Mouse (Mus musculus) stomach, embryonic 15.5 days (tissue): ENCODE results near the gene Sntb2. TPM values are rescaled to one million over a fixed set of nuclear protein-coding genes. Genes with fewer than 3 reads are reported as not detected.

Experiments
- ATAC-seq: fragments of 200-750 bp; cut with Nextera tagmentation; 2 replicates; pipeline ENCODE4 v1.8.0; 2017; ENCODE audit warnings: low read depth, moderate number of reproducible peaks, moderate TSS enrichment; ENCODE audit not compliant: insufficient read depth, low FRiP score
- H3K27ac ChIP-seq: fragments of 300-500 bp; sonication (generic); 2 replicates; pipeline ENCODE4 v1.5.1; 2015; ENCODE audit warnings: mild to moderate bottlenecking, inconsistent platforms
- H3K27me3 ChIP-seq: fragments of 300-500 bp; sonication (generic); replicated peaks from 2 replicates; pipeline ENCODE4 v1.6.1; 2015; ENCODE audit warnings: inconsistent platforms
- H3K36me3 ChIP-seq: fragments of 300-500 bp; sonication (generic); 2 replicates; pipeline ENCODE4 v1.6.1; 2015; ENCODE audit warnings: inconsistent platforms
- H3K4me1 ChIP-seq: fragments of 300-500 bp; sonication (generic); 2 replicates; pipeline ENCODE4 v1.6.1; 2015; ENCODE audit warnings: inconsistent platforms
- H3K4me2 ChIP-seq: fragments of 300-500 bp; sonication (generic); 2 replicates; pipeline ENCODE4 v1.6.1; 2015; ENCODE audit warnings: mild to moderate bottlenecking, inconsistent platforms
- H3K4me3 ChIP-seq: fragments of 300-500 bp; sonication (generic); replicated peaks from 2 replicates; pipeline ENCODE4 v1.5.1; 2015; ENCODE audit warnings: inconsistent platforms
- H3K9ac ChIP-seq: fragments of 300-500 bp; sonication (generic); 2 replicates; pipeline ENCODE4 v1.6.1; 2015; ENCODE audit warnings: inconsistent platforms
- H3K9me3 ChIP-seq: fragments of 300-500 bp; sonication (generic); 2 replicates; pipeline ENCODE4 v1.6.1; 2016; ENCODE audit warnings: inconsistent platforms
- whole genome bisulfite sequencing: fragments of 180-500 bp; shearing (Covaris S2); methylation state at CpG from one replicate; pipeline ENCODE4 v1.1.7; 2015; 5-methylcytosine and 5-hydroxymethylcytosine counted together
- polyA plus RNA-seq: library from polyadenylated mRNA; unstranded; fragments of >200 nt; fragmentation: Nextera tagmentation; extraction: Ambion mirVana; gene quantifications from 2 replicates; pipeline ENCODE4 v1.2.1, GENCODE M21; 2015

The Sntb2 gene
- polyA plus RNA-seq, 1 experiment from 2014 or later: 17.6 TPM

GRCm38 (mm10) chr8:106933506-106934143 is 1.9 kb upstream of the Sntb2 start:
- Histone ChIP-seq H3K27me3 (no peaks in the 10 kb centered on the region), H3K36me3 (no peaks in the 10 kb centered on the region), H3K27ac (no peak overlapping the region), H3K4me1 (peaks cover 23% of the 10 kb centered on the region), H3K9me3 (no peaks in the 10 kb centered on the region), H3K4me3 (no peak overlapping the region), H3K9ac (no peak overlapping the region), H3K4me2 (no peak overlapping the region)
- ATAC-seq: no peak
- 88% methylated on average over 4 of the region's 4 CpGs for WGBS

GRCm38 (mm10) chr8:106934226-106934977 is 1.1 kb upstream of the Sntb2 start:
- 76% methylated on average over 16 of the region's 16 CpGs for WGBS
- H3K27me3 ChIP-seq: no peaks in the 10 kb centered on the region
- H3K4me2 ChIP-seq: no peak overlapping the region
- H3K9ac ChIP-seq: no peak overlapping the region
- no peak for ATAC-seq
- no peak overlapping the region for H3K4me3 ChIP-seq
- H3K4me1 ChIP-seq: peaks cover 19% of the 10 kb centered on the region
- H3K36me3 ChIP-seq: no peaks in the 10 kb centered on the region
- no peaks in the 10 kb centered on the region for H3K9me3 ChIP-seq
- H3K27ac ChIP-seq: no peak overlapping the region

- H3K4me1 ChIP-seq: peaks cover 17% of the 10 kb centered on the region
- H3K9ac ChIP-seq: peak overlapping the region; percentile 83
- H3K9me3 ChIP-seq: no peaks in the 10 kb centered on the region
- peak overlapping the region; percentile 70 for H3K4me2 ChIP-seq
- WGBS: under 1% methylated on average over 74 of the region's 76 CpGs
- peak overlapping the region; percentile 94 for H3K27ac ChIP-seq
- peak; percentile 58 for ATAC-seq
- no peaks in the 10 kb centered on the region for H3K27me3 ChIP-seq
- H3K36me3 ChIP-seq: no peaks in the 10 kb centered on the region
- peak overlapping the region; percentile 92 for H3K4me3 ChIP-seq
Observed at GRCm38 (mm10) chr8:106935899-106936477, 438 bp downstream of the Sntb2 start.

GRCm38 (mm10) chr8:106936478-106937051 is 1.0 kb downstream of the Sntb2 start:
- under 1% methylated on average over 26 of the region's 26 CpGs for WGBS
- H3K4me3 ChIP-seq: peak overlapping the region; percentile 92
- H3K9me3 ChIP-seq: no peaks in the 10 kb centered on the region
- peak overlapping the region; percentile 70 for H3K4me2 ChIP-seq
- peaks cover 17% of the 10 kb centered on the region for H3K4me1 ChIP-seq
- peak overlapping the region; percentile 94 for H3K27ac ChIP-seq
- ATAC-seq: 0 out of 2 replicates have a peak, but pooled peaks have one; percentile 8
- no peaks in the 10 kb centered on the region for H3K27me3 ChIP-seq
- H3K9ac ChIP-seq: peak overlapping the region; percentile 83
- H3K36me3 ChIP-seq: no peaks in the 10 kb centered on the region

- H3K27ac ChIP-seq: no peak overlapping the region
- H3K9ac ChIP-seq: no peak overlapping the region; the same call in 1 of the 2 replicates
- peak overlapping the region; percentile 92 for H3K4me3 ChIP-seq
- WGBS: 26% methylated on average over 14 of the region's 14 CpGs
- ATAC-seq: no peak
- H3K4me2 ChIP-seq: peak overlapping the region; percentile 70
- no peaks in the 10 kb centered on the region for H3K27me3 ChIP-seq
- H3K36me3 ChIP-seq: no peaks in the 10 kb centered on the region
- peaks cover 17% of the 10 kb centered on the region for H3K4me1 ChIP-seq
- H3K9me3 ChIP-seq: no peaks in the 10 kb centered on the region
Observed at GRCm38 (mm10) chr8:106937081-106937800, 1.7 kb downstream of the Sntb2 start.

- no peak overlapping the region for H3K9ac ChIP-seq
- WGBS: 93% methylated on average over 3 of the region's 3 CpGs
- H3K4me2 ChIP-seq: no peak overlapping the region
- no peaks in the 10 kb centered on the region for H3K36me3 ChIP-seq
- no peaks in the 10 kb centered on the region for H3K9me3 ChIP-seq
- no peaks in the 10 kb centered on the region for H3K27me3 ChIP-seq
- H3K4me3 ChIP-seq: no peak overlapping the region
- peaks cover 7% of the 10 kb centered on the region; the same call in 1 of the 2 replicates for H3K4me1 ChIP-seq
- no peak for ATAC-seq
- H3K27ac ChIP-seq: no peak overlapping the region
Observed at GRCm38 (mm10) chr8:106941806-106942205, 6.3 kb downstream of the Sntb2 start.

- Histone ChIP-seq H3K4me3 (no peak overlapping the region), H3K9ac (no peak overlapping the region), H3K4me1 (no peaks in the 10 kb centered on the region; the same call in 1 of the 2 replicates), H3K9me3 (no peaks in the 10 kb centered on the region), H3K27me3 (no peaks in the 10 kb centered on the region), H3K27ac (no peak overlapping the region), H3K36me3 (no peaks in the 10 kb centered on the region), H3K4me2 (no peak overlapping the region)
- 81% methylated on average over 3 of the region's 3 CpGs for WGBS
- ATAC-seq: no peak
Observed at GRCm38 (mm10) chr8:106943874-106944418, 8.4 kb downstream of the Sntb2 start.

- no peak overlapping the region for H3K27ac ChIP-seq
- no peak for ATAC-seq
- H3K4me1 ChIP-seq: no peaks in the 10 kb centered on the region; the same call in 1 of the 2 replicates
- H3K4me3 ChIP-seq: no peak overlapping the region
- no peak overlapping the region for H3K4me2 ChIP-seq
- no peaks in the 10 kb centered on the region for H3K9me3 ChIP-seq
- H3K36me3 ChIP-seq: no peaks in the 10 kb centered on the region
- H3K27me3 ChIP-seq: no peaks in the 10 kb centered on the region
- WGBS: 38% methylated on average over 3 of the region's 3 CpGs
- H3K9ac ChIP-seq: no peak overlapping the region
Observed at GRCm38 (mm10) chr8:106944756-106945155, 9.2 kb downstream of the Sntb2 start.

GRCm38 (mm10) chr8:106948678-106949243 is 13.2 kb downstream of the Sntb2 start:
- H3K27ac ChIP-seq: no peak overlapping the region
- no peak overlapping the region for H3K4me3 ChIP-seq
- 77% methylated on average over 3 of the region's 3 CpGs for WGBS
- no peaks in the 10 kb centered on the region for H3K4me1 ChIP-seq
- no peak overlapping the region for H3K4me2 ChIP-seq
- H3K9me3 ChIP-seq: no peaks in the 10 kb centered on the region
- no peak for ATAC-seq
- no peak overlapping the region for H3K9ac ChIP-seq
- H3K27me3 ChIP-seq: no peaks in the 10 kb centered on the region
- no peaks in the 10 kb centered on the region for H3K36me3 ChIP-seq

- ATAC-seq: no peak
Observed at GRCm38 (mm10) chr8:106951707-106952106, 16.2 kb downstream of the Sntb2 start.

GRCm38 (mm10) chr8:106953571-106953970 is 18.0 kb downstream of the Sntb2 start:
- Histone ChIP-seq H3K9ac (no peak overlapping the region), H3K4me2 (no peak overlapping the region), H3K27me3 (no peaks in the 10 kb centered on the region), H3K4me3 (no peak overlapping the region), H3K4me1 (no peaks in the 10 kb centered on the region), H3K36me3 (no peaks in the 10 kb centered on the region), H3K9me3 (no peaks in the 10 kb centered on the region), H3K27ac (no peak overlapping the region)
- ATAC-seq: no peak
- WGBS: 57% methylated on average over 4 of the region's 4 CpGs

More at GRCm38 (mm10) chr8:106951707-106952106, 16.2 kb downstream of the Sntb2 start:
- Histone ChIP-seq H3K27me3 (no peaks in the 10 kb centered on the region), H3K4me1 (no peaks in the 10 kb centered on the region), H3K36me3 (no peaks in the 10 kb centered on the region), H3K4me3 (no peak overlapping the region), H3K4me2 (no peak overlapping the region), H3K9ac (no peak overlapping the region), H3K9me3 (no peaks in the 10 kb centered on the region), H3K27ac (no peak overlapping the region)
- WGBS: 59% methylated on average over 4 of the region's 4 CpGs
